Mouse (Mus musculus): Measurements from ENCODE around the gene Clip1. TPM values are rescaled to one million over a fixed set of nuclear protein-coding genes. Genes with fewer than 3 reads are reported as not detected.

Clip1 gene
- polyA plus RNA-seq, 1 experiment, result 49.8 TPM

DNA sequence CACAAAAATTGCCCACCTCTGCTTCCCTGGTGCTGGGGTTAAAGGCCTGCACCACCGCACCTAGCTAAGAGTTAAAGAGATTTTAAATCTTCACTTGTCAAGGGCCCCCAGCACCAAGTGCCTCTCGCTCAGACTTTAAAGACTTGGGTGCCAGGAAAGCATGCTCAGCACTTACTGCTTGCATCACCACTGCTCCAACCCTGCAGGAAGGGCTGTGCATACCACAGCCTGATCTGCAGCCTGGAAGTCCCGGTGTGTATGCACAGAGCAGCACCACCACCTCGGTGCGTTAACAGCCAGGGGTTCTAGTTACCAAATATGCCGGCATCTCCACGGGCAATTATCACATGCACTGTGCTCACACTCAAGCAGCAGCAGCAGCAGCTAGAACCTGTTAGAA lies 26.8 kb downstream of the Clip1 start:
- TF ChIP-seq CTCF (IDR thresholded peaks at IDR 0.05; ENCODE audit: insufficient read depth, low read length), result no peak
- Histone ChIP-seq H3K4me3 (replicated peaks; ENCODE audit: extremely low read depth, low read depth, low read length) (no peak overlapping the region), H3K4me1 (ENCODE audit: control insufficient read depth, insufficient read depth, low read length) (peaks cover 17% of the 10 kb centered on the region)
- DNase-seq, result no peak
- WGBS, result 32% methylated on average over 7 of the region's 7 CpGs

DNA sequence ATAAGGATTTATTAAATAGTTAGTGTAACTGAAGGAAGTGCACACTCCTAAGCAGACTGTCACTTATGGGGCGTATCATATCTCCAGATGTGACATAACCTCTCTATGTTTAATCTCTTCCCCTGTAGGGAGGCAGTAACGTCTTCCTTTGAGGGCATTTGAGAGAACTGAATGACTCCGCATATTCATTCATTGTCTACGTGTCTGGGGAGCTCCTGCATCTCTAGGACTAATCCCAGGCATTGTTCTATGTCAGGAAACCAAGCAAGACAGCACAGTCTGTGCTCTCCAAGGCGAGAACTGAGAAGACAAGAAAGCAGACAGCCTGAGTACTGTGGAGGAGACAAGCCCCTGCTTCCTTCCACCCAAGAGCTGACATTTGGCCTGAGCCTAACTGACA lies 29.5 kb downstream of the Clip1 start:
- WGBS, result 51% methylated on average over 5 of the region's 5 CpGs
- TF ChIP-seq POLR2A (IDR thresholded peaks at IDR 0.05; ENCODE audit: borderline replicate concordance, extremely low read depth, low read depth, low read length) (no peak), CTCF (IDR thresholded peaks at IDR 0.05; ENCODE audit: insufficient read depth, low read length) (no peak)
- no peak for DNase-seq
- H3K4me3 ChIP-seq (replicated peaks; ENCODE audit: extremely low read depth, low read depth, low read length), result no peak overlapping the region
- H3K4me1 ChIP-seq (ENCODE audit: control insufficient read depth, insufficient read depth, low read length), result peaks cover 3% of the 10 kb centered on the region; the same call in 1 of the 2 replicates

DNA sequence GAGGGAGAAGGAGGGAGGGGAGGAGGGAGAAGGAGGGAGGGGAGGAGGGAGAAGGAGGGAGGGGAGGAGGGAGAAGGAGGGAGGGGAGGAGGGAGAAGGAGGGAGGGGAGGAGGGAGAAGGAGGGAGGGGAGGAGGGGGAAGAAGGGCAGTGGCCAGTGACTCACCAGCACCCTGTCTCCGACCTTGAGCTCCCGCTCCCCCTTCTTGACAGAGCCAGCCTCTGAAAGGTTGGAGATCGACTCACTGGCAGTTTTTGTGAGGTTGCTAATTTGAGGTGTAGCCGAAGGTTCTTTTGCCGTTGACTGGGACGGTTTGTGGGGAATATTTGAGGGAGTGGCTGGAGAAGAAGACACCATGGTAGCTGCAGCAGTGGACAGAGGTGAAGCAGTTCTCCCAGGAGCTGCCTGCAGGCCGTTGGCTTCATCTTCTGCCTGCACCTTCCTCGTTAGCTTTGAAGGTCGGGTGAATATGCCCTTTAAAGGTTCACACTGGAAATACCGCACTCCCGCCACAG lies 31.1 kb downstream of the Clip1 start:
- no peak overlapping the region for H3K4me3 ChIP-seq (replicated peaks; ENCODE audit: extremely low read depth, low read depth, low read length)
- WGBS, result 79% methylated on average over 11 of the region's 11 CpGs
- TF ChIP-seq POLR2A (IDR thresholded peaks at IDR 0.05; ENCODE audit: borderline replicate concordance, extremely low read depth, low read depth, low read length) (no peak), CTCF (IDR thresholded peaks at IDR 0.05; ENCODE audit: insufficient read depth, low read length) (no peak)
- DNase-seq, result no peak
- H3K4me1 ChIP-seq (ENCODE audit: control insufficient read depth, insufficient read depth, low read length), result peaks cover 3% of the 10 kb centered on the region; the same call in 1 of the 2 replicates

DNA sequence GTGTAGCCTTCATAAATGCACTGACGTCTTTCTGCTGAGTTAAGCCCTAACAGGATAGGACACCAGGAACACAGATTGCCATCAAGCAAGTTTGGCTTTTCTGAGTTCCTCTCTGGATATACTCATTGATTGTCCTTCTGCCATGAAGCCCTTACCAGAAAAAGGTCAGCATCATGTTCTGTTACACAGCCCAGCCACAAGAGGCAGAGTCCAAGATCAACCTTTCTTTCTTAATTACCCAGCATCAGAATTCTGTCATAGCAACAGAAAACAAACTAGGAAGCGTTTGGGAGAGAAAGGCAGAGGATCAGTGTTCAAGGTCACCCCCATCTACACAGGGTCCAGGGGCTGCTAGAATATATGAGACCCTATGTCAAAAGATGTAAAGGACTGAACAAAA lies 33.6 kb downstream of the Clip1 start:
- TF ChIP-seq POLR2A (IDR thresholded peaks at IDR 0.05; ENCODE audit: borderline replicate concordance, extremely low read depth, low read depth, low read length), result no peak
- no peak for TF ChIP-seq CTCF (IDR thresholded peaks at IDR 0.05; ENCODE audit: insufficient read depth, low read length)
- WGBS, result 61% methylated on average over 2 of the region's 2 CpGs
- no peak for DNase-seq
- Histone ChIP-seq H3K4me3 (replicated peaks; ENCODE audit: extremely low read depth, low read depth, low read length) (no peak overlapping the region), H3K4me1 (ENCODE audit: control insufficient read depth, insufficient read depth, low read length) (no peaks in the 10 kb centered on the region)

DNA sequence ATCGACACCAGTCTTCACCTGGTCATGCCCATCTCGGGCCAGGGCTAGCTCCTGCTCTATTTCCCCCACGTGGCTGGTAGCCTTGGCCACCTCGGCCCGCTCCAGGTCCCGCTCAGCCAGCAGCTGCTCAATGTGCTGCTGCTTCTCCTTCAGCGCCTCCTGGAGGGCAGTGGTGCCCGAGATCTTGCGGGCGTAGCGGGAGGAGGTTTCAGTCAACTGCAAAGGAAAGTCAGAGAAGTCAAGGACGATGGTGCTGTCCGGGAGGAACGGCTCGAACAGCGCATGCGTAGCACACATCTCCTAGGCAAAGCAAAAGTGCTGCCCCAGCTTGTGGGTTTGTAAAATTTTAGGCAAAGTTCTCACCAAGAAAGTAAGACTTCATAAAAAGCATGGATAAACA lies 42.0 kb downstream of the Clip1 start:
- no peak for TF ChIP-seq CTCF (IDR thresholded peaks at IDR 0.05; ENCODE audit: insufficient read depth, low read length)
- TF ChIP-seq POLR2A (IDR thresholded peaks at IDR 0.05; ENCODE audit: borderline replicate concordance, extremely low read depth, low read depth, low read length), result no peak
- WGBS, result 95% methylated on average over 17 of the region's 17 CpGs
- H3K4me1 ChIP-seq (ENCODE audit: control insufficient read depth, insufficient read depth, low read length), result peaks cover 3% of the 10 kb centered on the region; the same call in 1 of the 2 replicates

DNA sequence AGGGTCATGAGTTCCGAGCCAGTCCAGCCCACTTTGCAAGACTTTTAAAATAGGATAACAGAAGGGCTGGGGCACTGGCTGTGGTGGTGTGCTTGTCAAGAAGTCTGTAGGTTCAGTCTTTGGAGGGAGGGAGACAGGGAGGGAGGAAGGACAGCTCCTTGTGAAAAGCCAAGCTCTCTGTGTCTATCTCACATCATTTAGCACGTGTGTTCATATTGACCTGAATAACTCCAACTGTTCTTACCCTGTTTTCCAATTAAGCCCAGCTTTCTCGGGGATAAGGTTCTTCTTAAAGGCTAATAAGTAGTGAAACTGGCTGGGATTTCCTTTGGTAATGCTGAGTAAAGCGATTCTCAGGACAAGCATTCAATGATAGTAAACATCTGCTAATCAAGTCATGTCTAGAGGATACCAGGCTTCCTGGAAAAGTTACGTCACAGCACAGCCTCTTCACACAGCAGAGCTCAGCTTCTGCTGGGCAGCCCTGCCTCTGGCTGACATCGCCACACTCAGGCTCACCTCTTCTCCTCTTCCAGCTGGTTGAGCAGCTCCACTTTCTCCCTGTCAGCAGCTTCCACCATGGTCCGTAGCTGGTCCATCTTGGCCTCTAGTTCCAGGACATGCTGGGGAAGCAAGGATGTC lies 43.0 kb downstream of the Clip1 start:
- Histone ChIP-seq H3K4me1 (ENCODE audit: control insufficient read depth, insufficient read depth, low read length) (peaks cover 3% of the 10 kb centered on the region; the same call in 1 of the 2 replicates), H3K4me3 (replicated peaks; ENCODE audit: extremely low read depth, low read depth, low read length) (no peak overlapping the region)
- no peak for DNase-seq
- no peak for TF ChIP-seq POLR2A (IDR thresholded peaks at IDR 0.05; ENCODE audit: borderline replicate concordance, extremely low read depth, low read depth, low read length)
- no peak for TF ChIP-seq CTCF (IDR thresholded peaks at IDR 0.05; ENCODE audit: insufficient read depth, low read length)
- WGBS, result 51% methylated on average over 7 of the region's 7 CpGs

More for the DNA sequence above, 42.0 kb downstream of the Clip1 start:
- H3K4me3 ChIP-seq (replicated peaks; ENCODE audit: extremely low read depth, low read depth, low read length), result no peak overlapping the region
- DNase-seq, result no peak

DNA sequence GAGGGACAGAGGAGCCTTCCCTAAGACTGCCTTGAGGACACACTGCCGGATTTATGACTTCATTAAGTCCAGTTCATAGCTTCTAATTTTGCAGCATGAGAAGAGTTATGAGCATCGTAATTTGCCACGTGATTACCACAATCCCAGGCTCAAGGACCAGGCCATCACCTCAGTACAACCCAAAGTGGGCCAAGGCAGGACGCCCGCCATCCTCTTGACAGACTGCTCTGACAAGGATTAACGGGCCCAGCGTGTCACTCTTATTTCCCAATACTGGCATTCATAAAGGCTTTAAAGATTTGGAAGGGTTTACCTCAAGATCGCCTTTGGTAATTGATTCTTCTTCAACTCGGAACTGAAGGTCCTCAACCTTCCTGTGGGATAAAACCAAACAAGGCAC lies 44.2 kb downstream of the Clip1 start:
- 89% methylated on average over 9 of the region's 9 CpGs for WGBS
- DNase-seq, result no peak
- H3K4me1 ChIP-seq (ENCODE audit: control insufficient read depth, insufficient read depth, low read length), result peaks cover 3% of the 10 kb centered on the region; the same call in 1 of the 2 replicates
- no peak overlapping the region for H3K4me3 ChIP-seq (replicated peaks; ENCODE audit: extremely low read depth, low read depth, low read length)
- no peak for TF ChIP-seq POLR2A (IDR thresholded peaks at IDR 0.05; ENCODE audit: borderline replicate concordance, extremely low read depth, low read depth, low read length)
- no peak for TF ChIP-seq CTCF (IDR thresholded peaks at IDR 0.05; ENCODE audit: insufficient read depth, low read length)

DNA sequence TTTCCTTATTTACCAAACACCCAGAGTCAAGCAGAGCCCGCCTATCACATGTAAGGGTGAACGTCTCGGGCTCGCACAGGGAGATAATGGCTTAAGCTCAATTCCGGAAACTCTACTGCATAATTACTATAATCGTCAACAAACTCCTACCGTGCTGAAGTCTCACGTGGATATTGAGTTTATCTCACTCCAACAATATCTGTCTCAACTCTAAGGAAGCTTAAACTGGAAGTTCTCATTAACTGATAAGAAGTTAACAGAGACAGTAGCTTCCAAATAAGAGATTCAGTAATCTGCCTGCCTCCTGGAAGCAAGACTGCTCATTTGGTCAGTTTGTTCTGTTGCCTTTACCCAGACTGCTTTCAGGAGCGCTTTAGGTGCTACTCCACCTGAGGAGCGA lies 53.2 kb downstream of the Clip1 start:
- no peak for DNase-seq
- Histone ChIP-seq H3K4me1 (ENCODE audit: control insufficient read depth, insufficient read depth, low read length) (no peaks in the 10 kb centered on the region), H3K4me3 (replicated peaks; ENCODE audit: extremely low read depth, low read depth, low read length) (no peak overlapping the region)
- no peak for TF ChIP-seq CTCF (IDR thresholded peaks at IDR 0.05; ENCODE audit: insufficient read depth, low read length)
- TF ChIP-seq POLR2A (IDR thresholded peaks at IDR 0.05; ENCODE audit: borderline replicate concordance, extremely low read depth, low read depth, low read length), result no peak
- WGBS, result 87% methylated on average over 10 of the region's 10 CpGs

DNA sequence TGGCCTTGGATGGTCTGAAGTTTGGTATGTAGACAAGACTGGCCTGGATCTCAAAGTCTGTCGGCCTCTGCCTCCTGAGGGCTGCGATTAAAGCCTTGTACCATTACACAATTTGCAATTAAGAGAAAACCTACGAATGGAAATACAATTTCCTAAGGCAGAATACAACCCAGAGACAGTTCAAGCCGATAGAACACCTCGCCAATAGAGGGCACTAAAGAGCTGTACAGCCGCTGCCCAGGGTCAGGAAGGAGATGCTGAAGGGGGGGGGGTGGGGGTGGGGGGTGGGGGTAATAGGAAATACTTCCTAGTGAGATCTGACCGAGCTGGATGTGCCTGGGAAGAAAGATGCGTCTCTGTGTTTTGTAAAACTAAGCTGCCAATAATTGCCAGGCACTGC lies 57.8 kb downstream of the Clip1 start:
- no peaks in the 10 kb centered on the region for H3K4me1 ChIP-seq (ENCODE audit: control insufficient read depth, insufficient read depth, low read length)
- TF ChIP-seq POLR2A (IDR thresholded peaks at IDR 0.05; ENCODE audit: borderline replicate concordance, extremely low read depth, low read depth, low read length) (no peak), CTCF (IDR thresholded peaks at IDR 0.05; ENCODE audit: insufficient read depth, low read length) (peak; percentile 44; the same call in 1 of the 2 replicates)
- peak; percentile 50 for DNase-seq
- H3K4me3 ChIP-seq (replicated peaks; ENCODE audit: extremely low read depth, low read depth, low read length), result no peak overlapping the region
- 11% methylated on average over 8 of the region's 8 CpGs for WGBS

DNA sequence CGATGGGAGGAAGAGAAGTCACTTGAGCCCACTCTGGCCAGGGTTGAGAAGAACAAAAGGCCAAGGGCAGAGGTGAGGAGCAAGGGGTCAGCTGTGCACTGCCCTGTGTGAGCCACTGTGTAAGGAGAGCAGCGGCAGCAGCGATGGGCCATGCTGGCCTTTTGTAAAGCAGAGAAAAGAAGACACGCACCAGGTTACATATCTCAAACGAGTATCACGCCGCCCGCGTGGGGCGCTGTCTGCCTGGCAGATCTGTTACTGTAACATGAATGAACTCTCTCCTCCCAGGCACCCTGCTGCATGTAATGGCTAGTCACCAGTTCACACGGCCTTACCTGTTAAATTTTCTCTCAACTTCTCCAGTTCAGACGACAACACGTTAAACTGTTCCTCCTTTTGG lies 62.0 kb downstream of the Clip1 start:
- Histone ChIP-seq H3K4me3 (replicated peaks; ENCODE audit: extremely low read depth, low read depth, low read length) (no peak overlapping the region), H3K4me1 (ENCODE audit: control insufficient read depth, insufficient read depth, low read length) (no peaks in the 10 kb centered on the region)
- WGBS, result 87% methylated on average over 13 of the region's 13 CpGs
- no peak for DNase-seq
- TF ChIP-seq CTCF (IDR thresholded peaks at IDR 0.05; ENCODE audit: insufficient read depth, low read length), result no peak
- no peak for TF ChIP-seq POLR2A (IDR thresholded peaks at IDR 0.05; ENCODE audit: borderline replicate concordance, extremely low read depth, low read depth, low read length)
